Comparison of ENCODE assay signal across 8 mouse cellular contexts in the genomic region with DNA sequence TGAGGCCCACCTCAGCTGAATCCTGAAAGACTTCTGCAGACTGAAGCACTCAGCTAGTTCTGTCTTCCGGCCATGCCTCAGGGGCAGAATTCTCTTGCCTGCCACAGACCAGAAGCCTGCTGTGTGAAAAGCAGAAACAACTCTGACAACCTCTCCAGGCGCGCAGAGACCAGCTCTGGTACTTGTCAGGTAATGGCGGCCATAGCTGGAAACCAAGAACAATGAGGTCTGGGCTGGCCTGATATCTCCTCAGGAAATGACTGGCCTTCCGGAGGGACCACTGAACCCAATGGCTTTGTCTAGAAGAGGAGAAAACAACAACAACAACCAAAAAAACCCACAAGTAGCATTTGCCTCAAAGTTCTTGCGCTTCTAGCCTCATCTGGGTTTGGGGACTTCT. TPM values are rescaled to one million over a fixed set of nuclear protein-coding genes. Genes with fewer than 3 reads are reported as not detected.
DNase-seq lines count a peak whose midpoint lies in the region; ATAC-seq and TF ChIP-seq lines count a peak whose summit lies in the region.

No protein-coding gene starts in this region.

- TF ChIP-seq CTCF in layer of hippocampus, adult 2 months (conservative IDR thresholded peaks at IDR 0.05): no peak

- DNase-seq in layer of hippocampus, adult 2 months (ENCODE audit: low spot score in 2 of 2): no peak
- DNase-seq in layer of hippocampus, adult 9-11 months: no peak
- peak; percentile 64 to 66 for DNase-seq in kidney, postnatal 36 days
- DNase-seq in left cerebral cortex, postnatal 36 days (ENCODE audit: low spot score in 2 of 2): no peak
- DNase-seq in spleen, postnatal 4 days (ENCODE audit: low spot score in 2 of 2): no peak
- DNase-seq in ovary, postnatal 14 days (ENCODE audit: low spot score): no peak

- peak overlapping the region; percentile 67 for H3K9ac ChIP-seq in heart, embryonic 14.5 days (ENCODE audit: low read length)

- 58% methylated on average over 6 of the region's 6 CpGs for WGBS in heart, embryonic 14.5 days

- intact Hi-C loops in left cerebral cortex, postnatal 36 days (cut with DNase I): no loop called here

- peak; percentile 68; the same call in 1 of the 2 replicates for ATAC-seq in heart, embryonic 14.5 days (ENCODE audit: insufficient number of reproducible peaks, insufficient read depth, low FRiP score, low read depth)
- peak; percentile 40 for ATAC-seq in megakaryocyte progenitor cell, adult 5-6 weeks (replicated peaks; ENCODE audit: poor library complexity)

- H3K36me3 ChIP-seq in heart, embryonic 14.5 days (ENCODE audit: control insufficient read depth, insufficient read depth, low read length): no peaks in the 10 kb centered on the region

- peak overlapping the region; percentile 42 for H3K4me3 ChIP-seq in layer of hippocampus, adult 2 months
- H3K4me3 ChIP-seq in heart, embryonic 14.5 days (ENCODE audit: control insufficient read depth in 1 of 2, insufficient read depth in 1 of 2, low read depth in 1 of 2, low read length in 2 of 2): peak overlapping the region; percentile 38 to 48

- peak overlapping the region; percentile 40 for H3K27ac ChIP-seq in layer of hippocampus, adult 2 months
- H3K27ac ChIP-seq in heart, embryonic 14.5 days (replicated peaks in 1 of 2; ENCODE audit: control insufficient read depth in 1 of 2, insufficient read depth in 1 of 2, low read depth in 2 of 2, low read length in 2 of 2): peak overlapping the region; percentile 85 to 96

- no peaks in the 10 kb centered on the region for H3K27me3 ChIP-seq in heart, embryonic 14.5 days (ENCODE audit: control insufficient read depth, insufficient read depth, low read length)

- peak overlapping the region; percentile 58 for H3K4me2 ChIP-seq in heart, embryonic 14.5 days (ENCODE audit: low read length)

- H3K4me1 ChIP-seq in heart, embryonic 14.5 days (ENCODE audit: control insufficient read depth in 2 of 2, insufficient read depth in 2 of 2, low read length in 2 of 2): peaks cover 0 to 7% of the 10 kb centered on the region in 2 experiments; a peak in 1 of 4 replicates

- no peaks in the 10 kb centered on the region for H3K9me3 ChIP-seq in heart, embryonic 14.5 days (ENCODE audit: control insufficient read depth, low read length)

RNA-seq across cellular contexts. Expression of a gene that starts 35.4 kb away (rescaled TPM):
- total RNA-seq in layer of hippocampus, adult 2 months (2021): 10 to 100 TPM; 15.9 to 20.4 TPM
- 69.9 and 79.5 TPM in 2 replicates for polyA plus RNA-seq in heart, embryonic 14.5 days (2014; fragmentation: Nextera tagmentation; extraction: Ambion mirVana)
- 55.0 and 57.0 TPM in 2 replicates for total RNA-seq in megakaryocyte progenitor cell, adult 5-6 weeks (2015)
- total RNA-seq in megakaryocyte progenitor cell, adult 5-6 weeks (2017): 38.6 and 43.8 TPM in 2 replicates
- 10 to 100 TPM; 16.9 to 18.8 TPM for total RNA-seq in left cerebral cortex, postnatal 36 days (2021)

RNA-seq across cellular contexts. Expression of a gene that starts 36.0 kb away (rescaled TPM):
- not detected for total RNA-seq in layer of hippocampus, adult 2 months (2021)
- polyA plus RNA-seq in heart, embryonic 14.5 days (2014; fragmentation: Nextera tagmentation; extraction: Ambion mirVana): 1.6 and 2.0 TPM in 2 replicates
- total RNA-seq in megakaryocyte progenitor cell, adult 5-6 weeks (2015): 63.1 and 96.7 TPM in 2 replicates
- 82.0 and 96.2 TPM in 2 replicates for total RNA-seq in megakaryocyte progenitor cell, adult 5-6 weeks (2017)
- total RNA-seq in left cerebral cortex, postnatal 36 days (2021): under 1 TPM in 1 of 2 experiments, not detected in 1; 0.25 TPM

Comparison
In these comparisons a context has a peak if more than half of its experiments do, and no peak if none do; other contexts are left out.
1. DNase-seq: peak in kidney, postnatal 36 days (2 of 2); none in layer of hippocampus, adult 2 months (0 of 2), layer of hippocampus, adult 9-11 months (single experiment), left cerebral cortex, postnatal 36 days (0 of 2), spleen, postnatal 4 days (0 of 2) and ovary, postnatal 14 days (single experiment).
2. RNA of a gene that starts 36.0 kb away (total RNA-seq): 63.1 to 96.7 TPM in megakaryocyte progenitor cell, adult 5-6 weeks; 0.25 TPM in left cerebral cortex, postnatal 36 days and not detected in layer of hippocampus, adult 2 months; every median in the first group is over 10 times any median in the second.